Mouse (Mus musculus): ENCODE measurements around the gene Tspoap1. TPM values are rescaled to one million over a fixed set of nuclear protein-coding genes. Genes with fewer than 3 reads are reported as not detected.

Tspoap1 gene
- polyA plus RNA-seq, 1 experiment, result 1.3 TPM

GRCm38 (mm10) chr11:87745632-87746555 lies 14.4 kb upstream of the Tspoap1 start:
- peaks cover 13% of the 10 kb centered on the region for H3K36me3 ChIP-seq (ENCODE audit: control insufficient read depth, insufficient read depth, low read length)
- H3K27ac ChIP-seq (ENCODE audit: insufficient read depth, low read depth, low read length), result peak overlapping the region; percentile 88
- peaks cover 2% of the 10 kb centered on the region; the same call in 1 of the 2 replicates for H3K4me1 ChIP-seq (ENCODE audit: control insufficient read depth, insufficient read depth, insufficient read length, low read length)
- no peaks in the 10 kb centered on the region for H3K27me3 ChIP-seq (ENCODE audit: control insufficient read depth, insufficient read depth, low read length)
- H3K4me3 ChIP-seq (ENCODE audit: low read depth, low read length), result no peak overlapping the region
- TF ChIP-seq CTCF (IDR thresholded peaks at IDR 0.05; ENCODE audit: extremely low read depth, insufficient read length, insufficient replicate concordance, low read depth, low read length) (no peak), POLR2A (IDR thresholded peaks at IDR 0.05; ENCODE audit: low read depth, low read length) (no peak)
- 65% methylated on average over 9 of the region's 9 CpGs for WGBS

- Histone ChIP-seq H3K4me1 (ENCODE audit: control insufficient read depth, insufficient read depth, insufficient read length, low read length) (peaks cover 2% of the 10 kb centered on the region; the same call in 1 of the 2 replicates), H3K4me3 (ENCODE audit: low read depth, low read length) (no peak overlapping the region), H3K36me3 (ENCODE audit: control insufficient read depth, insufficient read depth, low read length) (peaks cover 13% of the 10 kb centered on the region), H3K27me3 (ENCODE audit: control insufficient read depth, insufficient read depth, low read length) (no peaks in the 10 kb centered on the region), H3K27ac (ENCODE audit: insufficient read depth, low read depth, low read length) (no peak overlapping the region)
- 86% methylated on average over 5 of the region's 5 CpGs for WGBS
- TF ChIP-seq POLR2A (IDR thresholded peaks at IDR 0.05; ENCODE audit: low read depth, low read length), result no peak
- no peak for TF ChIP-seq CTCF (IDR thresholded peaks at IDR 0.05; ENCODE audit: extremely low read depth, insufficient read length, insufficient replicate concordance, low read depth, low read length)
Observed at GRCm38 (mm10) chr11:87747312-87747711, 13.0 kb upstream of the Tspoap1 start.

- Histone ChIP-seq H3K27me3 (ENCODE audit: control insufficient read depth, insufficient read depth, low read length) (no peaks in the 10 kb centered on the region), H3K4me1 (ENCODE audit: control insufficient read depth, insufficient read depth, insufficient read length, low read length) (peaks cover 2% of the 10 kb centered on the region; the same call in 1 of the 2 replicates), H3K4me3 (ENCODE audit: low read depth, low read length) (no peak overlapping the region), H3K27ac (ENCODE audit: insufficient read depth, low read depth, low read length) (peak overlapping the region; percentile 85), H3K36me3 (ENCODE audit: control insufficient read depth, insufficient read depth, low read length) (peaks cover 13% of the 10 kb centered on the region)
- 88% methylated on average over 7 of the region's 7 CpGs for whole genome bisulfite sequencing
- TF ChIP-seq POLR2A (IDR thresholded peaks at IDR 0.05; ENCODE audit: low read depth, low read length), result no peak
- no peak for TF ChIP-seq CTCF (IDR thresholded peaks at IDR 0.05; ENCODE audit: extremely low read depth, insufficient read length, insufficient replicate concordance, low read depth, low read length)
Observed at GRCm38 (mm10) chr11:87747716-87748115, 12.6 kb upstream of the Tspoap1 start.

GRCm38 (mm10) chr11:87748132-87749119 lies 11.9 kb upstream of the Tspoap1 start:
- 20% methylated on average over 19 of the region's 19 CpGs for WGBS
- Histone ChIP-seq H3K4me1 (ENCODE audit: control insufficient read depth, insufficient read depth, insufficient read length, low read length) (peaks cover 2% of the 10 kb centered on the region; the same call in 1 of the 2 replicates), H3K4me3 (ENCODE audit: low read depth, low read length) (peak overlapping the region; percentile 44)

GRCm38 (mm10) chr11:87749192-87750042 lies 10.9 kb upstream of the Tspoap1 start:
- peak overlapping the region; percentile 89 for H3K27ac ChIP-seq (ENCODE audit: insufficient read depth, low read depth, low read length)
- H3K27me3 ChIP-seq (ENCODE audit: control insufficient read depth, insufficient read depth, low read length), result no peaks in the 10 kb centered on the region
- H3K4me3 ChIP-seq (ENCODE audit: low read depth, low read length), result peak overlapping the region; percentile 30
- peaks cover 4% of the 10 kb centered on the region for H3K36me3 ChIP-seq (ENCODE audit: control insufficient read depth, insufficient read depth, low read length)
- TF ChIP-seq POLR2A (IDR thresholded peaks at IDR 0.05; ENCODE audit: low read depth, low read length), result no peak
- TF ChIP-seq CTCF (IDR thresholded peaks at IDR 0.05; ENCODE audit: extremely low read depth, insufficient read length, insufficient replicate concordance, low read depth, low read length), result no peak
- H3K4me1 ChIP-seq (ENCODE audit: control insufficient read depth, insufficient read depth, insufficient read length, low read length), result peaks cover 2% of the 10 kb centered on the region; the same call in 1 of the 2 replicates
- 57% methylated on average over 18 of the region's 18 CpGs for WGBS

More at GRCm38 (mm10) chr11:87748132-87749119, 11.9 kb upstream of the Tspoap1 start:
- peak overlapping the region; percentile 89 for H3K27ac ChIP-seq (ENCODE audit: insufficient read depth, low read depth, low read length)
- TF ChIP-seq POLR2A (IDR thresholded peaks at IDR 0.05; ENCODE audit: low read depth, low read length) (peak; percentile 73), CTCF (IDR thresholded peaks at IDR 0.05; ENCODE audit: extremely low read depth, insufficient read length, insufficient replicate concordance, low read depth, low read length) (0 out of 2 replicates have a peak, but pooled peaks have one; percentile 12)
- peaks cover 10% of the 10 kb centered on the region for H3K36me3 ChIP-seq (ENCODE audit: control insufficient read depth, insufficient read depth, low read length)
- H3K27me3 ChIP-seq (ENCODE audit: control insufficient read depth, insufficient read depth, low read length), result no peaks in the 10 kb centered on the region

GRCm38 (mm10) chr11:87750043-87750421 lies 10.3 kb upstream of the Tspoap1 start:
- peak overlapping the region; percentile 21 for H3K4me3 ChIP-seq (ENCODE audit: low read depth, low read length)
- TF ChIP-seq CTCF (IDR thresholded peaks at IDR 0.05; ENCODE audit: extremely low read depth, insufficient read length, insufficient replicate concordance, low read depth, low read length) (no peak), POLR2A (IDR thresholded peaks at IDR 0.05; ENCODE audit: low read depth, low read length) (no peak)
- peak overlapping the region; percentile 88 for H3K27ac ChIP-seq (ENCODE audit: insufficient read depth, low read depth, low read length)
- no peaks in the 10 kb centered on the region for H3K27me3 ChIP-seq (ENCODE audit: control insufficient read depth, insufficient read depth, low read length)
- H3K36me3 ChIP-seq (ENCODE audit: control insufficient read depth, insufficient read depth, low read length), result no peaks in the 10 kb centered on the region
- H3K4me1 ChIP-seq (ENCODE audit: control insufficient read depth, insufficient read depth, insufficient read length, low read length), result peaks cover 2% of the 10 kb centered on the region; the same call in 1 of the 2 replicates
- 73% methylated on average over 11 of the region's 11 CpGs for WGBS

Data from small intestine, adult 2 months (tissue).